Mouse (Mus musculus) forebrain, embryonic 12.5 days (tissue): ENCODE data around the gene Anks6. TPM values are rescaled to one million over a fixed set of nuclear protein-coding genes. Genes with fewer than 3 reads are reported as not detected.

ENCODE experiments used
- ATAC-seq: fragments of 200-750 bp; cut with Nextera tagmentation; 2 replicates; pipeline ENCODE4 v1.8.0; 2017; ENCODE audit warnings: moderate TSS enrichment; ENCODE audit not compliant: low FRiP score
- H3K27ac ChIP-seq: fragments of 300-500 bp; sonication (generic); 2 replicates; pipeline ENCODE4 v1.5.1; 2016; ENCODE audit warnings: mild to moderate bottlenecking
- H3K27me3 ChIP-seq: fragments of 300-500 bp; sonication (generic); 2 replicates; pipeline ENCODE4 v1.6.1; 2016; ENCODE audit warnings: mild to moderate bottlenecking
- H3K36me3 ChIP-seq: fragments of 300-500 bp; sonication (generic); replicated peaks from 2 replicates; pipeline ENCODE4 v1.6.1; 2016; ENCODE audit warnings: mild to moderate bottlenecking
- H3K4me1 ChIP-seq: fragments of 300-500 bp; sonication (generic); 2 replicates; pipeline ENCODE4 v1.6.1; 2016
- H3K4me2 ChIP-seq: fragments of 300-500 bp; sonication (generic); 2 replicates; pipeline ENCODE4 v1.6.1; 2016; ENCODE audit warnings: mild to moderate bottlenecking, moderate library complexity
- H3K4me3 ChIP-seq: fragments of 300-500 bp; sonication (generic); replicated peaks from 2 replicates; pipeline ENCODE4 v1.5.1; 2016; ENCODE audit warnings: mild to moderate bottlenecking
- H3K9ac ChIP-seq: fragments of 300-500 bp; sonication (generic); 2 replicates; pipeline ENCODE4 v1.6.1; 2016; ENCODE audit warnings: mild to moderate bottlenecking
- H3K9me3 ChIP-seq: fragments of 300-500 bp; sonication (generic); 2 replicates; pipeline ENCODE4 v1.6.1; 2016
- WGBS: fragments of 180-500 bp; shearing (Covaris S2); methylation state at CpG from one replicate; pipeline ENCODE4 v1.1.7; 2016; 5-methylcytosine and 5-hydroxymethylcytosine counted together
- polyA plus RNA-seq: library from polyadenylated mRNA; unstranded; fragments of >200 nt; fragmentation: Nextera tagmentation; extraction: Ambion mirVana; gene quantifications from 2 replicates; pipeline ENCODE4 v1.2.1, GENCODE M21; 2016

Anks6 gene
- polyA plus RNA-seq, 1 experiment from 2014 or later: 5.6 TPM

DNA sequence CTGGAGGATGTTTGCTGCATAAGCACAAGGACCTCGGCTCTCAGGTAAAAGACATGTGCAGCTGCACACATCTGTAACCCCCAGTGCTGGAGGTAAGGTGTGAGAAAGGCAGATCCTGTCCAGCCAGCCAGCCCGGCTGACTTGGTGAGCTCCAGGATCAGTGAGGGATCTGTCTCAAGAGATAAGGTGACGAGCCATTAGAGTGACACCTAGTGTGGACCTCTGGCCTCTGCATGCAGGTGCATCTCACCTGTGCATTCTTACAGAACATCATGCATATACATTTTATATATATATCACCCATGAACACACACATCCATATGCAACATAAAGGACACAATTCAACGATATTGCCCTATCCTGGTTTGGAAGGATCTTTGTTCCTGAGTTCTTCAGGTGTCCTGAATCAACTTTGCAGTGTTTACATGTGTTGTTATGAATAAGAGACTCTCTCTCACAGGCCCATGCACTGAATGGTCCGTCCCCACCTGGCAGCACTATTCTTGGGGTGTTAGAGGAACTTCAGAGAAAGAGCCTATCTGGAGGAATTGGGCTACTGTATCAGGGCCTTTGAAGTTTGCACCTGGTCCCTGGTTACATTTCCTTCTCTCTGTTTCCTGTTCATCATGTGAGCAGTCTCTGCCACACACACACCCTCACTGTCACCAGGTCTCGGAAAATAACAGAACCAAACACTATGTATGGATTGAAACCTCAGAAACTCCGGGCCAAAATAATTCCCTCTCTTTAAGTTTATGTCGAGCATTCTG is 56.4 kb downstream of the Anks6 start:
- Histone ChIP-seq H3K4me3 (no peak overlapping the region), H3K4me1 (no peaks in the 10 kb centered on the region), H3K27ac (no peak overlapping the region), H3K36me3 (no peaks in the 10 kb centered on the region), H3K9ac (no peak overlapping the region), H3K27me3 (peaks cover 5% of the 10 kb centered on the region; the same call in 1 of the 2 replicates), H3K9me3 (no peaks in the 10 kb centered on the region), H3K4me2 (no peak overlapping the region)
- 78% methylated on average over 8 of the region's 8 CpGs for WGBS
- ATAC-seq: no peak

- Histone ChIP-seq H3K4me1 (no peaks in the 10 kb centered on the region), H3K27me3 (peaks cover 29% of the 10 kb centered on the region), H3K4me3 (no peak overlapping the region), H3K9ac (no peak overlapping the region), H3K9me3 (no peaks in the 10 kb centered on the region), H3K36me3 (no peaks in the 10 kb centered on the region), H3K4me2 (no peak overlapping the region), H3K27ac (no peak overlapping the region)
- no peak for ATAC-seq
- 87% methylated on average over 2 of the region's 2 CpGs for WGBS
Observed at GRCm38 (mm10) chr4:46997969-46998368, 59.3 kb downstream of the Anks6 start.

GRCm38 (mm10) chr4:46992827-46993473 is 64.3 kb downstream of the Anks6 start:
- H3K27ac ChIP-seq: no peak overlapping the region
- H3K9ac ChIP-seq: no peak overlapping the region
- 4% methylated on average over 8 of the region's 8 CpGs for WGBS
- H3K4me3 ChIP-seq: no peak overlapping the region
- H3K4me2 ChIP-seq: no peak overlapping the region
- peaks cover 76% of the 10 kb centered on the region for H3K27me3 ChIP-seq
- no peaks in the 10 kb centered on the region for H3K9me3 ChIP-seq
- H3K36me3 ChIP-seq: no peaks in the 10 kb centered on the region
- H3K4me1 ChIP-seq: peaks cover 29% of the 10 kb centered on the region
- ATAC-seq: no peak

GRCm38 (mm10) chr4:46991959-46992316 is 65.3 kb downstream of the Anks6 start:
- peaks cover 79% of the 10 kb centered on the region for H3K27me3 ChIP-seq

DNA sequence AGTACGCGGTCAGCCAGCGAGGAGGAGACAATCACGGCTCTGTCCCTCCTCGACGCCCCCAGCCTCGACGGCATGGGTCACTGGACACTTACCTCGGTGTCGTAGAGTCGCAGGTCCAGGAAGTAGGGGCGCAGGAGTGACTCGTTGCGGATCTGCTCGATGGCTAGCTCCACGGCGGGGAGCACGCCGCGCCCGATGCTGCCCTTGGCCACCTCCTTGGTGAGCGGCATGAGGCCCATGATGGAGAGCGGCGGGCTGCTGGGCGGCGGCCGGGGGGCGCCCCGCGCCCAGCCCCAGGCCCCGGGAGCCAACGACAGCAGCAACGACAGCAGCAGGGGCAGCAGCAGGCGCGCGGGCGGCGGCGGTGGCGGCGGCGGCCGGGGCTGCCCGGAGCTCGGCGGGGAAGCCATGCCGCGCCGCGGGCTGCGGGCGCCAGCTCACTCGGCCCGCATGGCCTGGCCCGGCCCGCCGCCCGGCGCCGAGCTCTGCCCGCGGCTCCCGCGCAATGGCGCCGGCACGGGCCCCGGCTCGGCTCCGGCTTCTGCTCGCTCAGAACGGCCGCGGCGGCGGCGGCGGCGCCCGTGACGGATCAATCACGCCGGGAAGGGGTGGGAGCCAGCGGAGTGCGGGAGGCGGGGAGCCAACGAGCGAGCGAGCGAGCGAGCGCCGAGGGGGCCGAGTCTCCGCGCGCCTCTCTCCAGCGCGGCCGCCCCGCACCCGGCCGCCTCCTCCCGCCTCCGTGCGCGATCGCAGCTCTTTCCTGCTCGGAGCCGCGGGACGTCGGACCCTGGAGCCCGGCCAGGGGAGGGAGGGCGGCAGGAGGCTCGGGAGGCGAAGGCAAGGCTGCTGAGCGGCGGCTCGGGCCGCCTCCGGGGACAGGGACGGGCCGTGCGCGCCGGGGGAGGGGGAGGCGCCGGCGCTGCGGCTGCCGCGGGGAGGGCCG is 65.9 kb downstream of the Anks6 start, which contains the start of gene Gabbr2:
TSS of gene Gabbr2 (minus strand) at position 858 of the 943 bp plus-strand sequence.
- peaks cover 83% of the 10 kb centered on the region for H3K27me3 ChIP-seq

More at GRCm38 (mm10) chr4:46991959-46992316, 65.3 kb downstream of the Anks6 start:
- Histone ChIP-seq H3K4me2 (peak overlapping the region; percentile 97), H3K27ac (peak overlapping the region; percentile 61; the same call in 1 of the 2 replicates), H3K9me3 (no peaks in the 10 kb centered on the region), H3K9ac (peak overlapping the region; percentile 51), H3K36me3 (no peaks in the 10 kb centered on the region), H3K4me1 (peaks cover 29% of the 10 kb centered on the region), H3K4me3 (peak overlapping the region; percentile 61)
- under 1% methylated on average over 31 of the region's 31 CpGs for WGBS
- ATAC-seq: peak; percentile 21; the same call in 1 of the 2 replicates

GRCm38 (mm10) chr4:46990281-46991015 is 66.8 kb downstream of the Anks6 start:
- Histone ChIP-seq H3K4me2 (peak overlapping the region; percentile 97), H3K9ac (peak overlapping the region; percentile 51; the same call in 1 of the 2 replicates), H3K4me3 (peak overlapping the region; percentile 61), H3K4me1 (peaks cover 29% of the 10 kb centered on the region), H3K9me3 (no peaks in the 10 kb centered on the region), H3K27me3 (peaks cover 83% of the 10 kb centered on the region), H3K36me3 (no peaks in the 10 kb centered on the region), H3K27ac (no peak overlapping the region)
- ATAC-seq: peak; percentile 49; the same call in 1 of the 2 replicates
- WGBS: 2% methylated on average over 29 of the region's 29 CpGs

More for the DNA sequence above, 65.9 kb downstream of the Anks6 start, which contains the start of gene Gabbr2:
- Histone ChIP-seq H3K36me3 (no peaks in the 10 kb centered on the region), H3K4me2 (peak within 1 kb of the TSS; percentile 97), H3K9me3 (no peaks in the 10 kb centered on the region), H3K27ac (peak within 1 kb of the TSS; percentile 61; the same call in 1 of the 2 replicates), H3K4me1 (peaks cover 29% of the 10 kb centered on the region), H3K9ac (peak within 1 kb of the TSS; percentile 51), H3K4me3 (peak within 1 kb of the TSS; percentile 61)
- under 1% methylated on average over 114 of the region's 134 CpGs for WGBS
- ATAC-seq: peak; percentile 71

DNA sequence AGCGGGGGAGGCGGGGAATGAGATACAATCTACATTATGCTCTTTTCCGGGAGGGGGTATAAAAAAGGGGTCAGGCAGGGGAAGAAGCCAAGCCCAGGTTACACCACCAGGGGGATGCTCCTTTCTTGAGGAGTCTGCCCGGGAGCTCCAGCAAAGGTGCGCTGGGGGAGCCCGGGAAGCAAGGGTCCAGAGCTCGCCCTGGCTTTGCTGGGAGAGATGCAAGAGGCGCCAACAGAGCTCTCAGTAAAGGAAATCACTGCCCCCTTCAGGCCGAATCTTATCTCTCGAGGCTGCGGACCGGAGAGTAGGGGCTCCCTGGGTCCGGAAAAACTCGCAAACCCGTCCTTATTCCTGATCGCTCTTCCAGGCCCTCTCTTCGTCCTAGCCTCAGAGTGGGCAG is 67.4 kb downstream of the Anks6 start:
- no peak overlapping the region for H3K27ac ChIP-seq
- H3K9ac ChIP-seq: 0 out of 2 replicates have a peak overlapping the region, but pooled peaks have one; percentile 33
- peaks cover 78% of the 10 kb centered on the region for H3K27me3 ChIP-seq
- peak overlapping the region; percentile 97 for H3K4me2 ChIP-seq
- no peaks in the 10 kb centered on the region for H3K36me3 ChIP-seq
- H3K4me1 ChIP-seq: peaks cover 29% of the 10 kb centered on the region
- peak; percentile 58 for ATAC-seq
- WGBS: 2% methylated on average over 17 of the region's 17 CpGs
- no peaks in the 10 kb centered on the region for H3K9me3 ChIP-seq
- H3K4me3 ChIP-seq: peak overlapping the region; percentile 61

GRCm38 (mm10) chr4:46988824-46989223 is 68.4 kb downstream of the Anks6 start:
- H3K36me3 ChIP-seq: no peaks in the 10 kb centered on the region
- no peak for ATAC-seq
- H3K9ac ChIP-seq: no peak overlapping the region
- 81% methylated on average over 4 of the region's 4 CpGs for WGBS
- H3K27me3 ChIP-seq: peaks cover 67% of the 10 kb centered on the region
- no peak overlapping the region for H3K4me2 ChIP-seq
- H3K9me3 ChIP-seq: no peaks in the 10 kb centered on the region
- H3K27ac ChIP-seq: no peak overlapping the region
- H3K4me1 ChIP-seq: peaks cover 29% of the 10 kb centered on the region
- no peak overlapping the region for H3K4me3 ChIP-seq

GRCm38 (mm10) chr4:46988257-46988656 is 69.0 kb downstream of the Anks6 start:
- ATAC-seq: no peak
- WGBS: 72% methylated on average over 3 of the region's 3 CpGs
- Histone ChIP-seq H3K4me1 (peaks cover 29% of the 10 kb centered on the region), H3K4me3 (no peak overlapping the region), H3K36me3 (no peaks in the 10 kb centered on the region), H3K4me2 (no peak overlapping the region), H3K27ac (no peak overlapping the region), H3K9me3 (no peaks in the 10 kb centered on the region), H3K27me3 (peaks cover 62% of the 10 kb centered on the region), H3K9ac (no peak overlapping the region)

GRCm38 (mm10) chr4:46987809-46988208 is 69.4 kb downstream of the Anks6 start:
- H3K4me3 ChIP-seq: no peak overlapping the region
- 92% methylated on average over 6 of the region's 6 CpGs for WGBS

GRCm38 (mm10) chr4:46986054-46986453 is 71.2 kb downstream of the Anks6 start:
- Histone ChIP-seq H3K9ac (no peak overlapping the region), H3K9me3 (no peaks in the 10 kb centered on the region), H3K4me1 (peaks cover 17% of the 10 kb centered on the region), H3K27ac (no peak overlapping the region), H3K27me3 (peaks cover 40% of the 10 kb centered on the region), H3K4me2 (no peak overlapping the region), H3K36me3 (no peaks in the 10 kb centered on the region), H3K4me3 (no peak overlapping the region)
- no peak for ATAC-seq

More at GRCm38 (mm10) chr4:46987809-46988208, 69.4 kb downstream of the Anks6 start:
- Histone ChIP-seq H3K9ac (no peak overlapping the region), H3K9me3 (no peaks in the 10 kb centered on the region), H3K36me3 (no peaks in the 10 kb centered on the region), H3K27me3 (peaks cover 57% of the 10 kb centered on the region), H3K4me2 (no peak overlapping the region), H3K27ac (no peak overlapping the region), H3K4me1 (peaks cover 29% of the 10 kb centered on the region)
- ATAC-seq: no peak
